Mouse (Mus musculus): ENCODE results near the gene Parp8. TPM values are rescaled to one million over a fixed set of nuclear protein-coding genes. Genes with fewer than 3 reads are reported as not detected.

Parp8 gene
- total and polyA plus RNA-seq, 2 experiments from 2014 or later = 24.5 to 40.0 TPM

GRCm38 (mm10) chr13:116830984-116831383, 194.4 kb downstream of the Parp8 start:
- no peaks in the 10 kb centered on the region for H3K4me1 ChIP-seq (ENCODE audit: insufficient read depth, low read length)
- H3K4me2 ChIP-seq (ENCODE audit: low read depth, low read length, poor library complexity, severe bottlenecking) = no peak overlapping the region
- no peak for ATAC-seq (ENCODE audit: low FRiP score)
- no peaks in the 10 kb centered on the region for H3K27me3 ChIP-seq (ENCODE audit: insufficient read depth, low read length)
- H3K27ac ChIP-seq (ENCODE audit: low read depth, low read length) = no peak overlapping the region
- H3K9me3 ChIP-seq (ENCODE audit: low read length) = no peaks in the 10 kb centered on the region
- H3K9ac ChIP-seq (replicated peaks; ENCODE audit: low read length, poor library complexity, severe bottlenecking) = no peak overlapping the region
- no peak for TF ChIP-seq CTCF (IDR thresholded peaks at IDR 0.05)
- no peaks in the 10 kb centered on the region for H3K36me3 ChIP-seq (ENCODE audit: insufficient read depth, low read length)
- no peak for DNase-seq (ENCODE audit: low spot score)
- no peak overlapping the region for H3K4me3 ChIP-seq (ENCODE audit: low read depth, low read length)

- Histone ChIP-seq H3K36me3 (ENCODE audit: insufficient read depth, low read length) (no peaks in the 10 kb centered on the region), H3K9me3 (ENCODE audit: low read length) (no peaks in the 10 kb centered on the region), H3K4me3 (ENCODE audit: low read depth, low read length) (no peak overlapping the region), H3K27ac (ENCODE audit: low read depth, low read length) (no peak overlapping the region), H3K4me1 (ENCODE audit: insufficient read depth, low read length) (no peaks in the 10 kb centered on the region), H3K9ac (replicated peaks; ENCODE audit: low read length, poor library complexity, severe bottlenecking) (no peak overlapping the region), H3K4me2 (ENCODE audit: low read depth, low read length, poor library complexity, severe bottlenecking) (no peak overlapping the region), H3K27me3 (ENCODE audit: insufficient read depth, low read length) (no peaks in the 10 kb centered on the region)
- 87% methylated on average over 3 of the region's 3 CpGs for WGBS
- no peak for TF ChIP-seq CTCF (IDR thresholded peaks at IDR 0.05)
- ATAC-seq (ENCODE audit: low FRiP score) (no peak), DNase-seq (ENCODE audit: low spot score) (no peak)
Observed at GRCm38 (mm10) chr13:116829015-116829414, 196.3 kb downstream of the Parp8 start.

GRCm38 (mm10) chr13:116811456-116811855, 213.9 kb downstream of the Parp8 start:
- Histone ChIP-seq H3K9me3 (ENCODE audit: low read length) (no peaks in the 10 kb centered on the region), H3K4me3 (ENCODE audit: low read depth, low read length) (no peak overlapping the region), H3K27me3 (ENCODE audit: insufficient read depth, low read length) (no peaks in the 10 kb centered on the region), H3K27ac (ENCODE audit: low read depth, low read length) (no peak overlapping the region), H3K9ac (replicated peaks; ENCODE audit: low read length, poor library complexity, severe bottlenecking) (no peak overlapping the region), H3K4me1 (ENCODE audit: insufficient read depth, low read length) (no peaks in the 10 kb centered on the region), H3K4me2 (ENCODE audit: low read depth, low read length, poor library complexity, severe bottlenecking) (no peak overlapping the region), H3K36me3 (ENCODE audit: insufficient read depth, low read length) (no peaks in the 10 kb centered on the region)
- DNase-seq (ENCODE audit: low spot score) (no peak), ATAC-seq (ENCODE audit: low FRiP score) (no peak)
- no peak for TF ChIP-seq CTCF (IDR thresholded peaks at IDR 0.05)
- 72% methylated on average over 1 of the region's 1 CpGs for WGBS

Other genes starting within 250 kb of the Parp8 start
- gene Emb, start 183.0 kb upstream of the Parp8 start, total RNA-seq (2014; rRNA removed) = 9.2 and 13.6 TPM in 2 replicates
- 10.3 and 12.0 TPM in 2 replicates for gene Emb, start 183.0 kb upstream of the Parp8 start, polyA plus RNA-seq (2015; fragmentation: Nextera tagmentation; extraction: Ambion mirVana)
- gene Gm17509, start 195.5 kb upstream of the Parp8 start, total RNA-seq (2014; rRNA removed) = 0.71 and 0.80 TPM in 2 replicates
- 0.10 and 0.16 TPM in 2 replicates for gene Gm17509, start 195.5 kb upstream of the Parp8 start, polyA plus RNA-seq (2015; fragmentation: Nextera tagmentation; extraction: Ambion mirVana)